Mouse (Mus musculus) cerebellum, adult 2 months (tissue): ENCODE results near the gene Spock1. TPM values are rescaled to one million over a fixed set of nuclear protein-coding genes. Genes with fewer than 3 reads are reported as not detected.
A peak's percentile ranks its signal among the peaks of the same experiment; 100 is the strongest.

Experiments
- DNase-seq, 2 experiments: peaks; one replicate each; pipeline ENCODE4 v3.0.0; 2021
- H3K27ac ChIP-seq: fragments of 200-500 bp; 2 replicates; pipeline ENCODE4 v1.5.1; 2012; ENCODE audit warnings: low read length, control low read depth, inconsistent platforms; ENCODE audit not compliant: insufficient read depth
- H3K27me3 ChIP-seq: fragments of 200-500 bp; 2 replicates; pipeline ENCODE4 v1.6.1; 2012; ENCODE audit warnings: inconsistent platforms, mild to moderate bottlenecking, low read length, moderate library complexity; ENCODE audit not compliant: control insufficient read depth, insufficient read depth
- H3K4me1 ChIP-seq: fragments of 200-500 bp; 2 replicates; pipeline ENCODE4 v1.6.1; 2011; ENCODE audit warnings: low read length; ENCODE audit not compliant: control insufficient read depth, insufficient read depth
- H3K4me3 ChIP-seq: fragments of 200-500 bp; replicated peaks from 2 replicates; pipeline ENCODE3; 2011; ENCODE audit warnings: mild to moderate bottlenecking, low read depth, low read length, control low read depth; ENCODE audit not compliant: insufficient read depth
- CTCF ChIP-seq: fragments of 200-500 bp; IDR thresholded peaks from 2 replicates; pipeline ENCODE4 v1.5.1; 2011; ENCODE audit warnings: low read depth, mild to moderate bottlenecking, control low read depth, low read length, moderate library complexity, borderline replicate concordance; ENCODE audit not compliant: insufficient read depth
- POLR2A ChIP-seq: fragments of 200-500 bp; IDR thresholded peaks from 2 replicates; pipeline ENCODE4 v1.6.1; 2011; ENCODE audit warnings: low read length, control low read depth, borderline replicate concordance; ENCODE audit not compliant: insufficient read depth
- WGBS: fragments of 180-500 bp; shearing (Covaris S2); methylation state at CpG from one replicate; pipeline ENCODE4 v1.1.7; 2018; 5-methylcytosine and 5-hydroxymethylcytosine counted together
- polyA plus RNA-seq: library from polyadenylated mRNA; depleted of rRNA; stranded (reverse); fragments of >200 nt; gene quantifications from 2 replicates; pipeline ENCODE4 v1.2.3, GENCODE M21; 2012

The Spock1 gene
- polyA plus RNA-seq, 1 experiment, result 144 TPM

GRCm38 (mm10) chr13:57740473-57740872, 167.7 kb downstream of the Spock1 start:
- TF ChIP-seq POLR2A (no peak), CTCF (no peak)
- Histone ChIP-seq H3K27ac (no peak overlapping the region), H3K4me3 (no peak overlapping the region), H3K4me1 (peaks cover 14% of the 10 kb centered on the region), H3K27me3 (no peaks in the 10 kb centered on the region)
- no peak for DNase-seq
- 89% methylated on average over 5 of the region's 5 CpGs for WGBS

GRCm38 (mm10) chr13:57736060-57736459, 172.1 kb downstream of the Spock1 start:
- 70% methylated on average over 7 of the region's 7 CpGs for WGBS

GRCm38 (mm10) chr13:57734549-57734948, 173.6 kb downstream of the Spock1 start:
- 33% methylated on average over 4 of the region's 4 CpGs for WGBS
- no peak overlapping the region for H3K4me3 ChIP-seq
- no peaks in the 10 kb centered on the region for H3K27me3 ChIP-seq
- TF ChIP-seq POLR2A (no peak), CTCF (no peak)
- DNase-seq, result peak; percentile 33 to 61
- peaks cover 21% of the 10 kb centered on the region for H3K4me1 ChIP-seq
- H3K27ac ChIP-seq, result no peak overlapping the region

More at GRCm38 (mm10) chr13:57736060-57736459, 172.1 kb downstream of the Spock1 start:
- no peak overlapping the region for H3K27ac ChIP-seq
- TF ChIP-seq POLR2A, result no peak
- no peak for TF ChIP-seq CTCF
- no peak overlapping the region for H3K4me3 ChIP-seq
- H3K27me3 ChIP-seq, result no peaks in the 10 kb centered on the region
- peaks cover 21% of the 10 kb centered on the region for H3K4me1 ChIP-seq
- peak; percentile 48 to 60 for DNase-seq

- 88% methylated on average over 1 of the region's 1 CpGs for WGBS
- no peak overlapping the region for H3K4me3 ChIP-seq
- H3K27ac ChIP-seq, result no peak overlapping the region
- no peak for DNase-seq
- no peaks in the 10 kb centered on the region for H3K27me3 ChIP-seq
- peaks cover 21% of the 10 kb centered on the region for H3K4me1 ChIP-seq
- TF ChIP-seq CTCF (no peak), POLR2A (no peak)
Measured at GRCm38 (mm10) chr13:57733521-57733920, 174.6 kb downstream of the Spock1 start.

DNA sequence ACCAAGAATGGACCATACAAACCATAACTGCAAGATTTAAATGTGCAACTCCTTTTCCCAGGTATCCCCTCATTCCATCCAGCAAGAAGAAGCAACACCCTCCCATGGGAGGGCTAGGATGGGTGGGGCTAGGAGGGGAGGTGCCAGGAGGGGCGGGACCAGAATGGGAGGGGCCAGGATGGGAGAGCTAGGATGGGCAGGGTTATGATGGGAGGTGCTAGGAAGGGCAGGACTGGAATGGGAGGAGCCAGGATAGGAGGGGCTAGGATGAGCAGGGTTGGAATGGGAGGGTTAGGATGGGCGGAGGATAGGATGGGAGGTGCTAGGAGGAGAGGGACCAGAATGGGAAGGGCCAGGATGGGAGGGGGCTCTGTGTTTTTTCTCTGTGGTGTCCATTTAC, 175.9 kb downstream of the Spock1 start:
- TF ChIP-seq POLR2A (no peak), CTCF (no peak)
- no peak for DNase-seq
- WGBS, result 83% methylated on average over 2 of the region's 2 CpGs
- Histone ChIP-seq H3K27ac (no peak overlapping the region), H3K4me3 (no peak overlapping the region), H3K4me1 (peaks cover 21% of the 10 kb centered on the region), H3K27me3 (no peaks in the 10 kb centered on the region)

- TF ChIP-seq POLR2A, result no peak
- DNase-seq, result no peak
- H3K4me1 ChIP-seq, result peaks cover 12% of the 10 kb centered on the region
- H3K4me3 ChIP-seq, result no peak overlapping the region
- H3K27me3 ChIP-seq, result no peaks in the 10 kb centered on the region
- 96% methylated on average over 11 of the region's 11 CpGs for whole genome bisulfite sequencing
- H3K27ac ChIP-seq, result no peak overlapping the region
Measured at GRCm38 (mm10) chr13:57727716-57728115, 180.4 kb downstream of the Spock1 start.

GRCm38 (mm10) chr13:57726654-57727053, 181.5 kb downstream of the Spock1 start:
- Histone ChIP-seq H3K4me3 (no peak overlapping the region), H3K27me3 (no peaks in the 10 kb centered on the region), H3K27ac (no peak overlapping the region), H3K4me1 (peaks cover 12% of the 10 kb centered on the region)
- WGBS, result 93% methylated on average over 7 of the region's 7 CpGs
- DNase-seq, result no peak
- no peak for TF ChIP-seq POLR2A
- no peak for TF ChIP-seq CTCF

GRCm38 (mm10) chr13:57722329-57722936, 185.7 kb downstream of the Spock1 start:
- DNase-seq, result peak; percentile 58 to 68
- no peak overlapping the region for H3K27ac ChIP-seq
- no peak overlapping the region for H3K4me3 ChIP-seq
- peaks cover 12% of the 10 kb centered on the region for H3K4me1 ChIP-seq
- H3K27me3 ChIP-seq, result no peaks in the 10 kb centered on the region
- 25% methylated on average over 17 of the region's 17 CpGs for WGBS
- TF ChIP-seq POLR2A (no peak), CTCF (no peak)

GRCm38 (mm10) chr13:57721524-57722279, 186.4 kb downstream of the Spock1 start:
- no peaks in the 10 kb centered on the region for H3K27me3 ChIP-seq
- 54% methylated on average over 20 of the region's 20 CpGs for WGBS
- H3K4me1 ChIP-seq, result peaks cover 12% of the 10 kb centered on the region
- no peak overlapping the region for H3K27ac ChIP-seq
- peak; percentile 64 to 67 for DNase-seq
- no peak overlapping the region for H3K4me3 ChIP-seq
- TF ChIP-seq POLR2A (no peak), CTCF (peak; percentile 66)
